8 mouse cellular contexts compared by ENCODE assay signal in genomic region chr14:34080321-34080997, GRCm38 (mm10). TPM values are rescaled to one million over a fixed set of nuclear protein-coding genes. Genes with fewer than 3 reads are reported as not detected.
A peak's percentile ranks its signal among the peaks of the same experiment; 100 is the strongest.
DNase-seq lines count a peak whose midpoint lies in the region; ATAC-seq and TF ChIP-seq lines count a peak whose summit lies in the region.

No protein-coding gene starts in this region.

- H3K4me2 ChIP-seq in intestine, postnatal 0 days (replicated peaks; ENCODE audit: low read depth), result no peak overlapping the region
- H3K4me2 ChIP-seq in midbrain, embryonic 12.5 days (replicated peaks), result peak overlapping the region; percentile 23; the same call in 1 of the 2 replicates

- ATAC-seq in intestine, postnatal 0 days, result peak; percentile 62
- ATAC-seq in midbrain, embryonic 12.5 days (ENCODE audit: low FRiP score, low read depth), result peak; percentile 79

- TF ChIP-seq POLR2A in spleen, adult 2 months (IDR thresholded peaks at IDR 0.05; ENCODE audit: low read depth, low read length), result no peak

- no peaks in the 10 kb centered on the region for H3K36me3 ChIP-seq in spleen, adult 2 months (ENCODE audit: control insufficient read depth, insufficient read depth, low read length)
- H3K36me3 ChIP-seq in intestine, postnatal 0 days (ENCODE audit: control insufficient read depth, insufficient read depth), result no peaks in the 10 kb centered on the region
- no peaks in the 10 kb centered on the region for H3K36me3 ChIP-seq in midbrain, embryonic 12.5 days

- H3K27me3 ChIP-seq in spleen, adult 2 months (ENCODE audit: control insufficient read depth, insufficient read depth, low read length), result no peaks in the 10 kb centered on the region
- H3K27me3 ChIP-seq in intestine, postnatal 0 days (replicated peaks; ENCODE audit: control insufficient read depth, insufficient read depth, low read length), result no peaks in the 10 kb centered on the region
- H3K27me3 ChIP-seq in midbrain, embryonic 12.5 days, result no peaks in the 10 kb centered on the region; the same call in 1 of the 2 replicates

- no peaks in the 10 kb centered on the region for H3K4me1 ChIP-seq in spleen, adult 2 months (ENCODE audit: control insufficient read depth, insufficient read depth, insufficient read length)
- H3K4me1 ChIP-seq in intestine, postnatal 0 days (replicated peaks; ENCODE audit: control insufficient read depth, insufficient read depth, low read length), result no peaks in the 10 kb centered on the region
- H3K4me1 ChIP-seq in midbrain, embryonic 12.5 days, result no peaks in the 10 kb centered on the region

- no peaks in the 10 kb centered on the region for H3K9me3 ChIP-seq in intestine, postnatal 0 days (ENCODE audit: control insufficient read depth)
- no peaks in the 10 kb centered on the region for H3K9me3 ChIP-seq in midbrain, embryonic 12.5 days

- H3K9ac ChIP-seq in intestine, postnatal 0 days (ENCODE audit: low read depth, low read length), result no peak overlapping the region
- H3K9ac ChIP-seq in midbrain, embryonic 12.5 days (replicated peaks), result no peak overlapping the region

- H3K4me3 ChIP-seq in spleen, adult 2 months (ENCODE audit: extremely low read depth, insufficient read depth, insufficient read length), result no peak overlapping the region
- no peak overlapping the region for H3K4me3 ChIP-seq in intestine, postnatal 0 days (ENCODE audit: low read depth, low read length)
- no peak overlapping the region for H3K4me3 ChIP-seq in midbrain, embryonic 12.5 days

- intact Hi-C loops in gastrocnemius, postnatal 36 days (cut with DNase I), result loop anchor here (2.0 to 5.0 kb wide), 3 partner anchors 22 to 157 kb away; partner anchors contain the start of gene A630023A22Rik
- intact Hi-C loops in left cerebral cortex, postnatal 25 days (cut with DNase I), result loop anchor here (2.0 to 5.0 kb wide), 3 partner anchors 24 to 282 kb away; no protein-coding TSS in a partner anchor

- no peak overlapping the region for H3K27ac ChIP-seq in spleen, adult 2 months (ENCODE audit: insufficient read depth, low read length)
- no peak overlapping the region for H3K27ac ChIP-seq in intestine, postnatal 0 days (ENCODE audit: low read depth, low read length)
- no peak overlapping the region for H3K27ac ChIP-seq in midbrain, embryonic 12.5 days (replicated peaks)

- no peak for DNase-seq in spleen, adult 2 months (ENCODE audit: low read depth in 1 of 2, low spot score in 2 of 2)
- DNase-seq in spleen, adult 12 weeks (ENCODE audit: low spot score), result no peak
- peak; percentile 92 for DNase-seq in embryo, embryonic 11 days
- peak; percentile 46 to 56 for DNase-seq in gastrocnemius, postnatal 36 days
- peak; percentile 72 for DNase-seq in left cerebral cortex, postnatal 25 days (ENCODE audit: low spot score in 2 of 2)
- peak; percentile 12 to 55 for DNase-seq in spleen, postnatal 10 days (ENCODE audit: low spot score in 2 of 2)

- 18% methylated on average over 11 of the region's 11 CpGs for WGBS in spleen, adult 2 months
- WGBS in intestine, postnatal 0 days, result 14% methylated on average over 11 of the region's 11 CpGs
- 8% methylated on average over 11 of the region's 11 CpGs for WGBS in midbrain, embryonic 12.5 days

- peak; percentile 36; the same call in 1 of the 2 replicates for TF ChIP-seq CTCF in spleen, adult 2 months (IDR thresholded peaks at IDR 0.05; ENCODE audit: extremely low read depth, insufficient read depth, insufficient read length, insufficient replicate concordance)
- TF ChIP-seq CTCF in intestine, postnatal 0 days (IDR thresholded peaks at IDR 0.05; ENCODE audit: low read depth), result peak; percentile 96

RNA-seq across cellular contexts. Expression of gene Anxa8, which starts 5.3 kb away (rescaled TPM):
- polyA plus RNA-seq in spleen, adult 2 months (2012; rRNA removed), result 0.26 and 0.34 TPM in 2 replicates
- total RNA-seq in gastrocnemius, postnatal 36 days (2021), result under 1 TPM; 0.54 to 0.67 TPM
- polyA plus RNA-seq in intestine, postnatal 0 days (2015; fragmentation: Nextera tagmentation; extraction: Ambion mirVana), result 12.1 and 16.9 TPM in 2 replicates
- total RNA-seq in left cerebral cortex, postnatal 25 days (2021), result 1 to 10 TPM in 1 of 2 experiments, under 1 TPM in 1; 0.87 to 1.1 TPM
- 0.43 and 0.84 TPM in 2 replicates for polyA plus RNA-seq in midbrain, embryonic 12.5 days (2016; fragmentation: Nextera tagmentation; extraction: Ambion mirVana)

RNA-seq across cellular contexts. Expression of gene A630023A22Rik, which starts 22.1 kb away (rescaled TPM):
- polyA plus RNA-seq in spleen, adult 2 months (2012; rRNA removed), result not detected in 2 replicates
- total RNA-seq in gastrocnemius, postnatal 36 days (2021), result not detected
- polyA plus RNA-seq in intestine, postnatal 0 days (2015; fragmentation: Nextera tagmentation; extraction: Ambion mirVana), result 0.35 and 1.3 TPM in 2 replicates
- not detected for total RNA-seq in left cerebral cortex, postnatal 25 days (2021)
- polyA plus RNA-seq in midbrain, embryonic 12.5 days (2016; fragmentation: Nextera tagmentation; extraction: Ambion mirVana), result not detected in 2 replicates

RNA-seq across cellular contexts. Expression of gene Antxrl, which starts 28.0 kb away (rescaled TPM):
- polyA plus RNA-seq in spleen, adult 2 months (2012; rRNA removed), result not detected in 2 replicates
- not detected for total RNA-seq in gastrocnemius, postnatal 36 days (2021)
- not detected in 2 replicates for polyA plus RNA-seq in intestine, postnatal 0 days (2015; fragmentation: Nextera tagmentation; extraction: Ambion mirVana)
- total RNA-seq in left cerebral cortex, postnatal 25 days (2021), result not detected
- polyA plus RNA-seq in midbrain, embryonic 12.5 days (2016; fragmentation: Nextera tagmentation; extraction: Ambion mirVana), result not detected in 2 replicates

Comparison
In these comparisons a context has a peak if more than half of its experiments do, and no peak if none do; other contexts are left out.
1. DNase-seq: peak in embryo, embryonic 11 days (single experiment), gastrocnemius, postnatal 36 days (2 of 2), left cerebral cortex, postnatal 25 days (2 of 2) and spleen, postnatal 10 days (2 of 2); none in spleen, adult 2 months (0 of 2) and spleen, adult 12 weeks (single experiment).